In genomic region chr15:99083867-99084557, GRCm38 (mm10) we compare ENCODE assay signal across 9 mouse cellular contexts. TPM values are rescaled to one million over a fixed set of nuclear protein-coding genes. Genes with fewer than 3 reads are reported as not detected.
DNase-seq lines count a peak whose midpoint lies in the region; ATAC-seq and TF ChIP-seq lines count a peak whose summit lies in the region.
"Had no signal": no experiment of that assay in that cellular context is flagged by ENCODE, and none has a peak within 500 bp of the region (broad histone marks: within the 10 kb centered on the region; RNA-seq: fewer than 3 reads in every experiment).

No protein-coding gene starts in this region.

- no peak for TF ChIP-seq CTCF in E14TG2a.4 (conservative IDR thresholded peaks at IDR 0.05; ENCODE audit: low read length)

- no peak overlapping the region for H3K27ac ChIP-seq in heart, embryonic 15.5 days
- H3K27ac ChIP-seq in embryonic facial prominence, embryonic 11.5 days (replicated peaks; ENCODE audit: low read depth, low read length), result no peak overlapping the region

- peaks cover 55% of the 10 kb centered on the region for H3K27me3 ChIP-seq in heart, embryonic 15.5 days
- peaks cover 36% of the 10 kb centered on the region for H3K27me3 ChIP-seq in E14TG2a.4 (ENCODE audit: insufficient read depth, low read length)
- H3K27me3 ChIP-seq in embryonic facial prominence, embryonic 11.5 days (ENCODE audit: control insufficient read depth, insufficient read depth, low read length), result peaks cover 36% of the 10 kb centered on the region

- DNase-seq in heart, adult 9 months (ENCODE audit: low spot score in 2 of 2), result no peak
- DNase-seq in embryonic facial prominence, embryonic 11.5 days (ENCODE audit: low spot score), result peak; percentile 45
- DNase-seq in kidney, postnatal 36 days, result peak; percentile 55 to 62
- DNase-seq in urinary bladder, postnatal 25 days (ENCODE audit: low spot score), result no peak
- no peak for DNase-seq in spleen, postnatal 14 days (ENCODE audit: low spot score in 2 of 2)
- DNase-seq in cerebellum, adult 11 months, result no peak

- peaks cover 22% of the 10 kb centered on the region; the same call in 1 of the 2 replicates for H3K36me3 ChIP-seq in heart, embryonic 15.5 days
- peaks cover 50% of the 10 kb centered on the region for H3K36me3 ChIP-seq in E14TG2a.4 (ENCODE audit: insufficient read depth, low read length)
- peaks cover 7% of the 10 kb centered on the region; the same call in 1 of the 2 replicates for H3K36me3 ChIP-seq in embryonic facial prominence, embryonic 11.5 days (replicated peaks; ENCODE audit: control insufficient read depth, insufficient read depth, low read depth, low read length)

- H3K4me3 ChIP-seq in heart, embryonic 15.5 days, result 0 out of 2 replicates have a peak overlapping the region, but pooled peaks have one; percentile 7
- H3K4me3 ChIP-seq in E14TG2a.4 (replicated peaks; ENCODE audit: low read length), result 0 out of 2 replicates have a peak overlapping the region, but pooled peaks have one; percentile 35
- no peak overlapping the region for H3K4me3 ChIP-seq in embryonic facial prominence, embryonic 11.5 days (ENCODE audit: low read depth, low read length)

- peak overlapping the region; percentile 23; the same call in 1 of the 2 replicates for H3K4me2 ChIP-seq in heart, embryonic 15.5 days
- H3K4me2 ChIP-seq in embryonic facial prominence, embryonic 11.5 days (ENCODE audit: low read depth, low read length), result no peak overlapping the region

- ATAC-seq in heart, embryonic 15.5 days (replicated peaks; ENCODE audit: insufficient number of reproducible peaks, insufficient read depth, low FRiP score, low read depth), result no peak
- no peak for ATAC-seq in embryonic facial prominence, embryonic 11.5 days (replicated peaks; ENCODE audit: insufficient number of reproducible peaks, low FRiP score, low TSS enrichment, low read depth)

- whole genome bisulfite sequencing in heart, embryonic 15.5 days, result 18% methylated on average over 11 of the region's 11 CpGs
- 6% methylated on average over 11 of the region's 11 CpGs for WGBS in embryonic facial prominence, embryonic 11.5 days

- no peak overlapping the region for H3K9ac ChIP-seq in heart, embryonic 15.5 days
- H3K9ac ChIP-seq in embryonic facial prominence, embryonic 11.5 days (replicated peaks; ENCODE audit: low read length), result no peak overlapping the region

- no peaks in the 10 kb centered on the region for H3K9me3 ChIP-seq in heart, embryonic 15.5 days (replicated peaks)
- H3K9me3 ChIP-seq in E14TG2a.4 (ENCODE audit: low read length), result peaks cover 6% of the 10 kb centered on the region
- no peaks in the 10 kb centered on the region for H3K9me3 ChIP-seq in embryonic facial prominence, embryonic 11.5 days (replicated peaks; ENCODE audit: control insufficient read depth, low read length)

- peaks cover 27% of the 10 kb centered on the region for H3K4me1 ChIP-seq in heart, embryonic 15.5 days (replicated peaks)
- H3K4me1 ChIP-seq in E14TG2a.4 (replicated peaks; ENCODE audit: low read depth, low read length), result peaks cover 38% of the 10 kb centered on the region
- H3K4me1 ChIP-seq in embryonic facial prominence, embryonic 11.5 days (ENCODE audit: control insufficient read depth, insufficient read depth, low read length), result no peaks in the 10 kb centered on the region

RNA-seq across cellular contexts. Expression of gene C1ql4, which starts 3.6 kb away (rescaled TPM):
- 0.15 and 0.26 TPM in 2 replicates for polyA plus RNA-seq in heart, embryonic 15.5 days (2015; fragmentation: Nextera tagmentation; extraction: Ambion mirVana)
- polyA plus RNA-seq in embryonic facial prominence, embryonic 11.5 days (2014; fragmentation: Nextera tagmentation; extraction: Ambion mirVana), result 1.0 and 1.1 TPM in 2 replicates
- polyA plus RNA-seq: CD4-positive, CD25-positive, alpha-beta regulatory T cell, adult 4 months had no signal

RNA-seq across cellular contexts. Expression of gene Dnajc22, which starts 9.0 kb away (rescaled TPM):
- polyA plus RNA-seq in heart, embryonic 15.5 days (2015; fragmentation: Nextera tagmentation; extraction: Ambion mirVana), result 0.55 and 1.0 TPM in 2 replicates
- polyA plus RNA-seq in embryonic facial prominence, embryonic 11.5 days (2014; fragmentation: Nextera tagmentation; extraction: Ambion mirVana), result 0.18 and 0.56 TPM in 2 replicates
- polyA plus RNA-seq: CD4-positive, CD25-positive, alpha-beta regulatory T cell, adult 4 months had no signal

RNA-seq across cellular contexts. Expression of gene Troap, which starts 9.6 kb away (rescaled TPM):
- 26.8 and 27.9 TPM in 2 replicates for polyA plus RNA-seq in heart, embryonic 15.5 days (2015; fragmentation: Nextera tagmentation; extraction: Ambion mirVana)
- 20.6 and 23.8 TPM in 2 replicates for polyA plus RNA-seq in embryonic facial prominence, embryonic 11.5 days (2014; fragmentation: Nextera tagmentation; extraction: Ambion mirVana)

RNA-seq across cellular contexts. Expression of gene Prph, which starts 29.0 kb away (rescaled TPM):
- polyA plus RNA-seq in heart, embryonic 15.5 days (2015; fragmentation: Nextera tagmentation; extraction: Ambion mirVana), result 1.1 and 12.9 TPM in 2 replicates
- 17.1 and 20.6 TPM in 2 replicates for polyA plus RNA-seq in embryonic facial prominence, embryonic 11.5 days (2014; fragmentation: Nextera tagmentation; extraction: Ambion mirVana)
- polyA plus RNA-seq: CD4-positive, CD25-positive, alpha-beta regulatory T cell, adult 4 months had no signal

RNA-seq across cellular contexts. Expression of gene Spats2, which starts 41.7 kb away (rescaled TPM):
- polyA plus RNA-seq in heart, embryonic 15.5 days (2015; fragmentation: Nextera tagmentation; extraction: Ambion mirVana), result 27.3 and 28.7 TPM in 2 replicates
- polyA plus RNA-seq in embryonic facial prominence, embryonic 11.5 days (2014; fragmentation: Nextera tagmentation; extraction: Ambion mirVana), result 59.6 and 68.5 TPM in 2 replicates

Comparison
In these comparisons a context has a peak if more than half of its experiments do, and no peak if none do; other contexts are left out.
1. DNase-seq: peak in embryonic facial prominence, embryonic 11.5 days (single experiment) and kidney, postnatal 36 days (2 of 2); none in heart, adult 9 months (0 of 2), urinary bladder, postnatal 25 days (single experiment), spleen, postnatal 14 days (0 of 2) and cerebellum, adult 11 months (single experiment).